Mouse (Mus musculus): ENCODE data around the gene Tcf7l2.
A peak's percentile ranks its signal among the peaks of the same experiment; 100 is the strongest.

The Tcf7l2 gene

DNA sequence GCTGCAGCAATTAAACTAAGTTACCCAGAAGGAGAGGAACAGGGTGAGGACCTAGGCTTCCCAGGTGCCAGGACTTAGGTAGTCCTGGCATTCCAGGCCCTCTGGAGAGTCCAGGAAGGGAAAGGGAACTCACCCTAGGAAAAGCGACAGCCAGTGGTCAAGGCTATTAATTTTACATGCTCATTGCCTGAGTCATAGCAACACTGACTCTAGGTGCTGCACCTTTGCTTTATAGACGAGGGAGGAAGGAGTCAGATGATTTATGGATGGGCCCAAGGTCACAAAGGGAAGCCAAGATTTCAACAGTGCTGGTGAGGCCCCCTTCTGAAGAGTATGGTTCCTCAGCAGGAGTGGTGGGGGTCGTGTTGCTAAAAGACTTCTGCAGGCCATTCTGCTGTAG, 8.6 kb upstream of the Tcf7l2 start:
- DNase-seq, result no peak

DNA sequence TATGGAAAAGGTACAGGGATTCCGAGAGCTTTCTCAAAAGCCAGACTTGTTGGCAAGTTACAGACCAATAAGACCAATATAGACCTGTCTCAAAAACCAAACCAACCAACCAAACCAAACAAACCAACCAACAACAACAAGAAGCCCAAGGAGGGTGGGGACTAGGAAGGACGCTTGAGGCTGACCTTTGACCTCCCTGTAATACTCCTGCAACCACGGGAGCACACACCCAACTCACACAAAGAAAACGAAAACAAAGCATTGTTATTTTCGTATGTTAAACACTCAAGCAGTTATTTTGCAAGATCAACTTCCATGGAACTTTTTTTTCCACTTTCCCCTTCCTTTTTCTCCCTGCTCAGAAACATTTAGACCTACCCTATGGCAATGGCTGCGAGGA, 5.6 kb upstream of the Tcf7l2 start:
- DNase-seq, result no peak

DNA sequence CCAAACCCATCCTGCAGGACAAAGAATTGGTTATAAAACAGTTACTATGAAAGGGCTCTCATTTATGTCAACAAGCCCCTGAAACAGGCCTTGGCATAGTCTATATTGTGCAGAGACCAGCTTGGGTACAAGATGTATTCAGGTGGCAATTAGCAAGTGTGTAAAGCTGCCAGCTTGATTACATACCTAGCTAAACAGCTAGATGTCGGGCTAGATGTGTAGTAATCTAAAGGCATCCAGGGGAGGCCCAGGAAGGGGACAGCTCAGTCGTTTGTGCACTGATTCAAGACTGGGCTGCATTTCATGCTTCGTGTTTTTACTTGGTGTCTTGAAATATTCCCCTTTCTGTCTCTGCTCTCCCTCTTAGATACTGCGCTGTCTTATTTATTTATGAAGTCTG, 1.9 kb upstream of the Tcf7l2 start:
- DNase-seq, result no peak

DNA sequence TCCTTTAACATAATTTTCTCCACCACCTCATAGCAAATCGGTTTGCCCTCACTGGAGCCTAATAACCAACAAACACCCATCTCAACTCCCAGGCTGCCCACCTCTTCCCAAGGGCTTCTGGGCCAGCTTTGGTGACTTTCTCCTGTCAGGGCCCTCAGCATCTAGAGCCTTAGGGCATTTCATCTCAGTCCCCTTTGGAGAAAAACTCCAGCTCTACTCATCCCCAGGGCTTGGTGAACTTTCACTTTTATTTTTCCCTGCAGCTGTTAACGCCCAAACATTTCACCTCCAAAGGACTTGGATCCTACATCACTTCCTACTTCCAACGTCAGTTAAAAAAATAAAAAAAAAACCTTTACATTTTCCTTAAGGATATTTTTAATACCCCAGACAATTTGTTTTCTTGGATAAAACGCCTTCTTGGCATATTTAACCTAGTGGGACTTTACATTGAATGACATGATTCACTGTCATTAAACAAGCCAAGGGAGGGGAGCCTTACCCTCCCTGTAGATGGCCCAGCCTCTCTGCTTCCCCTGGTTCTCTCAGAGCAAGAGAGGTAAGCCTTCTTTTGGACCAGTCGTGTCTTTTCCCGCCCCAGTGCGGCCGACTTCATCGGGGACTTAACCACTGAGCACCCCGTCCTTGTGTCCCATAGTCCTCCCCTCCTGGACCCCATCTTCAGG, 724 bp upstream of the Tcf7l2 start:
- no peak for DNase-seq

DNA sequence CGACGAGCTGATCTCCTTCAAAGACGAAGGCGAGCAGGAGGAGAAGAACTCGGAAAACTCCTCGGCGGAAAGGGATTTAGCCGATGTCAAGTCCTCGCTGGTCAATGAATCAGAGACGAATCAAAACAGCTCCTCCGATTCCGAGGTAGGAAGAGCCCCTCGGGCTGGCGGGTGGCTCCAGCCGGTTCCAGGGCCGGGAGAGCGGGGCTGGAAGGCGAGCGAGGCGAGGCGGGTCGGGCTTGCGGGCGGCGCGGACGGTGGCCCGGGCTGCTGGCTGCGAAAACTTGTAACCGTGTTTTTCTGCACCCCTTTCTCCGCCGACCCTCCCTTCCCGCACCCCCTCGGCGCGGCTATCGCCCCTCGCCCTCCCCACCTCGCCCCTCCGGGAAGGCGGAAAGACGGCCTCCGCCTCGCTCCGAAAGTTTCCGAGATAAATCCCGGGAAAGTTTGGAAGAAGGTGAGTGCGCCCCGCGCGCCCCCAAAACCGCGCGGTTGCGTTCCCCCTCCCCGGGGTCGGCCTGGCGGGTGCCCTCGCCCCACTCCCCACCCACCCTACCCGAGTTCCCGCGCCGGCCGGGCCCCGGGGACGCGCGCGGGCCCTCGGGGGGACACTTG, 873 bp downstream of the Tcf7l2 start:
- DNase-seq, result peak in 1 of 2 experiments; percentile 6

DNA sequence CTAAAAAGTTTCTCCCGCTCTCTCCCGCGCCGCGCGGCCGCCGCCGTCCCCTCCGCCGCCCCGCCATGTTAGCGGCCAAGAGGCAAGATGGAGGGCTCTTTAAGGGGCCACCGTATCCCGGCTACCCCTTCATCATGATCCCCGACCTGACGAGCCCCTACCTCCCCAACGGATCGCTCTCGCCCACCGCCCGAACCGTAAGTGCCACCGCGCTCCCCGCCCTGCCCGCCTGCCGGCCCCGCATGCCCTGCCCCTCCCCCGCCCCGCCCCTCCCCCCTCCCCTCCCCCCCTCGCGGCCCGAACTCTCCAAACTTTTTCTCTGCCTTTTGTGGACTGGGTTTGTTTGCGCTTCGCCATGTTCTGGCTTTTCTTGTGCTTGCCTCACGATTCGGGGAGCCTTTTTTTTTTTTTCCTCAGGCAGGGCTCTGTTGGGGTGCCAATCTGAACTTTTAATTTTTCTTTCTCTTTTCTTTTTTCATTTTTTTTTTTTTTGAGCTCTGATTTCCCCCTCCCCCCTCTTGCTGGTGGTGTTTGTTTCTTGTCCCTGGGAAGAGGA, 1.5 kb downstream of the Tcf7l2 start:
- no peak for DNase-seq

DNA sequence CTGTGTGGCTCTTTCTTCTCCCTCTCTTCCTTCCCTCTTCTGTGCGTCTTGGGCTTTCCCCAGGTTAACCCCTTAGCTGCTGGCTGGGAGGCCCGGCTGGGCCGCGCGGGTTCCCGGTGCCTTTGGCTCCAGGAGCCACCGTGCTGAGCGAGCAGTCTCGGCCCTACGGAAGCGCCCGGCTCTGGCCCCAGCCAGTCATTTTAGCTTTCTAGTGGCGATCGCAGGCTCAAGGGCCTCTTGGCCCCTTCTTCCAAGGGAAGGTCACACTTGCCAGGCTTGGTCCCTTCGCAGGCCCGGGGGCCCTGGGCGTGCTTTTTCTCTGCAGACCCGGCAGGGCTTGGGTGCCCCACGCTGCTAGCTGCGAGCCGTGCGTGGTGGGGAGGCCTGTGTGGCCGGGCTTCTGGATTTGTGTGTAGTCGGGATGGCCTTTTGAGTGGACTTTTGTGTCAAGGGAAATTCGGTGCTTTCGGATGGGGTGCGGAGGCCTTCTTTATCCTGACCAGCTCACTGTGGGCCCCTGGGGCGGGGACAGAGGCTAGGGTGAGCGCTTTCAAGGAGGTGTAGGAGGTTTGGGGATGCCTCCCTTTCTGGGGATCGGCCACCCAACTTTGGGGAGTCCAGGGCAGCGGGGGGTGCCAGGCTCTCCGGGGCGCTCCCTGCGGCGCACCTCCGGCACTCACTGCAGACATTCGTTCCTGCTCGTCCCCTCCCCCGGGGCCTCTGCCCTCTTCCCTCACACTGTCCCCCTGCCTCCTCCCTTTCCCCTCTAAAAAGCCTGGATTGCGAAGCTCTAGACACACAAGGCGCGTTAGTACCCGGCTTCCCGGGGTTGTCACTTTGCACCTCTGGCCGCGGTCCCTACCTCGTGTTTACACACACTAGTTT, 2.2 kb downstream of the Tcf7l2 start:
- peak; percentile 10 to 14 for DNase-seq

DNA sequence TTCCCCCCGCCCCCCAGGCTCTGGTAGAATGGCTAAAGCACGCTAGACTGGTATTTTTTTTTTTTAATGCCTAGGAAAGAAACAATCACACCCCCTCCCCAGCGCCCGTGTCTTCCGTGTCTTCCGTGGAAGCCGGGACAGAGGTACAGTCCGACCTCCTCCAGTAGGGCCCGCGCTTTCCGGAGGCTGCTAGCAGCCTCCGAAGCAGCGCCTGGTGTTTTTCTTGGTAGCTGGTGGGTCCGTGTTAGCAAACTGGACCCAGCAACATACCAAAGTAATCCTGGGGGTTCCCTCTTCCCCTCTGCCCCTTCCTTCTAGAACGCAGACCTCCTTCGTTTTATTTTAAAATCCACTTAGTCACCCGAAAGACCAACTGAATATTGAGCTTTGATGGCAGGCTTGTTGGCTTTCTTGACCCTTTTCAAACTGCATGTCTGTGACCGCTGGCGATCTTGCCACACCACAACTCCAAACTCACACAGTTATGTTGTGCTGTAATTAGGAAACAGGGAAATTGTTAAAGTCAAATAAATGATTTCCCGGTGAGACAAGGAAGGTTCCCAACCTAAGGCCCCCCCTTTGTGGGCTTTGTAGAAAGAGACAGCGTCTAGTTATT, 3.1 kb downstream of the Tcf7l2 start:
- DNase-seq, result no peak

DNA sequence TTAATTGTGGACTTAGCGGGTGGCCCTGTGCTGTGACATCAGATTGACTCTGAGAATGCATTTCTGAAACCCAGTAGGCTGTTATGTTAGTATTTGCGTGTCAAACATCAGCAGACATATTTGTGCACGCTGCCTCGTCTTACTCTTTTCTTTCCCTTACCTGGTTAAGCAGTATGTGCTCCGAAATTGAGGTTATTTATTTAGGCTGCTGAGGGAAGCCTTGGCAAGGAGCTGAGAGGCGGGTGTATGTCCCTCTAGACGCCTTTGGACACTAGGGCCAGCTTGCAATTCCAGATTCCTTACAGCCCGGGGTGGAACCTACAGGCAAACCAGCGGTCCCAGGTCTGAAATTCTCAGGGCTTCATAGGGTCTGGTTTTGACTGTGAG, 3.6 kb downstream of the Tcf7l2 start:
- DNase-seq, result no peak

DNA sequence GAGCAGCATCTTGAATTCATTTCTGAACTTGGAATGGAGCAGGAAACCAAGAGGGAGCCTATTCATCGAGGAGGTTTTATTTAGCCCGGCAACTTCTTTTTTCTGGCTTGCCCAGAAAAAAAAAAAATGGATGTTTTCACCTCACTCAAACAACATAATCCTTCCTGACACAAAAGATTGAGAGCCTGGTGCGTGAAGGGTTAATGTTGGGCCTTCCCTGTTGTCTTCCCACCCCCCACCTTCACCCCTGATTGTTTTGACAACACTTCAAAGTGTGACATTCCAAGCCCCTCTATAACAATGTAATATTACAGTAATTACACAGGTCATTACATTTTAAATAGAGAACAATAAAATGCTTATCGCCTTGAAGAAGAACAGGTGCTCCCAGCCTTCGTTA, 4.6 kb downstream of the Tcf7l2 start:
- no peak for DNase-seq

DNA sequence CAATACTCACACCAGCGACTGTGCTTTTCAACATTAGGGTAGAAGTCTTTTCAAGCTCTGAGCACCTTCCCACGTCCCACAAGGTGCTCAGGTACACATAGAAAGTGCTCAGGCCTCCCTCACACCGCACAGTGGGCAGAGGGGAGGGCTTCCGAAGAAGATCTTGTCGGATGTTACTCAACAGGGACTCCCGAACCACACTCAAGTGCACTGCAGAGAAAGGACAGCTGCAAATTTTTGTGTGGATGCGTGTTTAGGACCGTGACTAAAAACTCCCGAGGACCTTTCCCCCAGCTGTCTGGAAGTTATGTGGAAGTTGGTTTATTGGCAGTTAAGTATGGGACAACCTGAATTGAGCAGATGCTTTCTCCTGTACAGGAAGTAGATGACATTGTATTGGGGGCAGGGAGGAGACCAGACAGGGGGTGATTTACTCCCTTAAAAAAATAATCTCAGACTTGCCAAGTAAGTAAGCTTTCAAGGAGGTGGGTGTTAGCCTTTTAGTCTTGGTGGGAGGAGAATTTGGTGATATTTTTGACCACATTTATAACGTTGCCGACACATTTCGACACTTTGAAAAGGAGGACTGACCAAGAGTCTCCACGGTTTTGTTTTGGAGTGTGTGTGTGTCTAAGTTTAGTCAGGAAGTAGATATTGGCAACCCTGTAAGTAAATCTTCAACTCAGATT, 5.8 kb downstream of the Tcf7l2 start:
- DNase-seq, result no peak

DNA sequence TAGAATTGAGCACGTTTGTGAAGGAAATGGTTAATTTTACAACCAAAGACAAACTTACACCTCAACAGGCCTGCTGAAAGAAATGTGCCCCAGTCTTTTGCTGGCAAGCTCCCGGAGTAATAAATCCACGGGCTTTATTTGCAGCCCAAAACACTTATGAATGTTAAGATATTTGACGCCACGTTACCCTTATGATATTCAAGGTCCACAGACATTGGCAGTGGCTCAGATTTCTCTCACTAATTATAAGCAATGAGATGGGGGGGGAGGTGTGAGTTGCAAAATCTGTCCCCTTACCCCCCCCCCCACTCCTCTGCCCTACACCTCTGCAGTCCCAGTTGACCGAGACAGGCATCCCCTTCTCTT, 6.3 kb downstream of the Tcf7l2 start:
- no peak for DNase-seq

DNA sequence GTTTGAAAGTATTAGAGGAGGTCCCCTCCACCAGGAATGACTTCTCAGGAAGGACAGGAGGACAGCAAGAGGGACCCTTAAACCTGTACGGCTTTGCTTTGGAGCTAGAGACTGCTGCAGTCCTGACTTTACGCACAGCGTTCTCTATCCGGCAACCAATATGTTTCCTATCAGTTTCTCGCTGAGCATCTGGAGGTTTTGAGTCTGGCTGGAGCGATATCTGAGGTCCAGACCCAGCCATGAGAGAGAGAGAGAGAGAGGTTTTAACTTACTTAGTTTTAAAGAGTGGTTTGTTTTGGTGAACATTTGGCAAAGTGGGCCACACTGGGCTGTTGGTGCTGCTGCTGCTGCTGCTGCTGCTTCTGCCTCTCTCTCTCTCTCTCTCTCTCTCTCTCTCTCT, 7.2 kb downstream of the Tcf7l2 start:
- DNase-seq, result no peak

DNA sequence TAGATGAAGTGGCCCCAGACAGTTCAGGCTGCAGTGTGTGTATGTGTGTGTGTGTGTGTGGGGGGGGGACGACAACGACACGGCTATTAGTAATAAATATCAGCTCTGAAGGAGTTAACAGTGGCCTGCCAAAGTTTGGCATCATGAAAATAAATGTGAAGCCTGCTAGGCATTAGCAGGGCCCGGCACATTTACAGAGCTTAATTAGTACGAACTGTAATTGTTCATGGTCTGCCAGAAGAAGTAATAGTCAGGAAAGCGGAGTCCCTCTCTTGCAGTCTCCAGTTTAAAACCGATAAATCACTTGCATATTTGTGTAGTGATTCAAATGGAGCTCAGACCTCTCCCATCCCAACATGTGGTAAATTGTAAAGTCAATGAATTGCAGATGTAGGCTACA, 7.9 kb downstream of the Tcf7l2 start:
- DNase-seq, result no peak

DNA sequence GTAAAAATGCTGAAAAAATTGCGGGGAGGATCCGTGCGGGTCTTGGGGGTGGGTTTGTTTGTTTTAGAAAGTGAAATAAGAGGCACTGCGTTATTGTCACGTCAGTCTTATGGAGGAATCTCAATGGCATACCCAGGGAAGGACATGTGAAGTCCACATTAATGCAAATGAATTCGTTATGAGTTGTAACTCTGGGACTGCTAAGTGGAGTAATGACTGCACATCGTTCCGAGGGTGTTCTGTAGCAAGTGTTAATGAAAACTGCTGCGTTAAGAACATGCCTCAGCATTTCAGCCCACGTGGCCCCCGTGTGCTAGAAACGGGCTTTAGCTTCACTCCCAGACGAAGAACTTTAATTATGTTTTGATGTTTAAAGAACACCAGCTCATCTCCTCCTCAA, 8.4 kb downstream of the Tcf7l2 start:
- DNase-seq, result no peak

DNA sequence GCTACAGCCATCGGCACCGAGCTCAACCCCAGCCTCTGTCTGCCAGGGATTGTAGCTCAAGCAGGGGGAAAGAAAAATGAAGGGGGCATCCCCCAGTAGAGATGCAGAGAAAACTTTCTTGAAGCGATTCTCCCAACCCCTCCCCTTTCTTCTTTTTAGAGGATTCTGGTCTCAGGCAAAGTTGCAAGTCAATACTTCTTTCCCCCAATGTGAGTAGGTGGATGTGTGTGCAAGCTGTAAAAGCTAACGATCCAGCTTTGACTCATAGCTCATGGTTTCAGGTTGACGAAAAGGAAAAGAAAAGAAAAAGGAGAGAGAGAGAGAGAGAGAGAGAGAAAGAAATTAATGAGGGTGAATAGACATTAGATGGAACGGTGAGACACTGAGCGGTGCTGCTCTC, 8.8 kb downstream of the Tcf7l2 start:
- DNase-seq, result no peak

DNA sequence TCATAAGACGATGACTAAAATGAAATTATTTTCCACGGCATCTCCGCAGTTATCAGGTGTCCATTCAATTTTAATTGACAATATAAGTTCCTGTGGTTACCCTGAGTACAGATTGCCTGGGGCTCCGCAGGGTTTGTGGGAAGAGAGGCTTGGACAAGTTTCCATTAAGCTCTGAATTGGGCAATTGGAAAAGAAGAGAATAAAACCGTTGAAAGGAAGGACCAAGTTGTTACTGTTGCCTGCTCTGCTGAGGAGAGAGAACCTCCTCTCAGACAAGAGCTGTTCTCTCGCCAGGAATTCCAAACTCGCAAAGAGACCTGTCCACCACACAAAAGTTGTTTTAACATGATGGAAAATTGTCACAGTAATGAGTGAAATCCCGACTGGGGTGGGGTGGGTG, 11.2 kb downstream of the Tcf7l2 start:
- no peak for DNase-seq

DNA sequence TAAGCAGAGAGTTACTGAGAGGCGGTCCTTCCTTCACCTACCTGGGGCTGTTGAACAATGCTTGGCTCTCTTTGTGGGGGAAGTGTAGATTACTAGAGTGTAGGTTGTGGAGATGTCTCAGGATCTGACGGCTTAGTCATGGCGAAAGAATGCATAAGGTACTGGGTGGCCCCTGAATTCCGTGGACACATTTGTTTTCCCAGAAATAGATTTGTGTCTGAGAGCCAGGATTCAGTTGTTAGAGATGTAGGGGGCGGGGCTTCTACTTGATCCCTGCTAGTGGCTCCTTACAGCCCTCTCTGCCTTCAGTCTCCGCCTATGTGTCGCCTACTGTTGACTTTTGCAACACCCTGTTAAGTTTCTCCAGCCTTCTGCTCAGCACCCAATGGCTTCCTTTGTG, 12.7 kb downstream of the Tcf7l2 start:
- no peak for DNase-seq

DNA sequence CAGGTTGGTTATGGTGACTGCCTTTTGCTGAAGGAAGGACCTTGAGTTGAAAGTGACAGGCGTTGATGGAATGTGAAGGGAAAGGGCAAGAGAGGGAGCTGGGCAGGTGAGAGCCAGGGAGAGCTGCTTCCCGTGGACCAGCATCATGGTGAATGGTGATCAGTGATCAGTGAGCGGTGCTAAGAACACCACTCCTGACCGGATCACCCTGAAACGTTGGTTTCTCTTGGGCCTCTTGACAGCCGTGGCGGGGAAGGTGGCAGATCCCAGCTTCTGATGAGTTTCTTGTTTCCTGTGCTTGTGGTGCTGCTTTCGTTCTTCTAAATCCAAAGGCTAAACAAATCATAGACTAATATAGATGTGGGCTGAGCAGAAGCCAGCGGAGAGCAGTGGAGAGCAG, 13.8 kb downstream of the Tcf7l2 start:
- DNase-seq, result no peak

DNA sequence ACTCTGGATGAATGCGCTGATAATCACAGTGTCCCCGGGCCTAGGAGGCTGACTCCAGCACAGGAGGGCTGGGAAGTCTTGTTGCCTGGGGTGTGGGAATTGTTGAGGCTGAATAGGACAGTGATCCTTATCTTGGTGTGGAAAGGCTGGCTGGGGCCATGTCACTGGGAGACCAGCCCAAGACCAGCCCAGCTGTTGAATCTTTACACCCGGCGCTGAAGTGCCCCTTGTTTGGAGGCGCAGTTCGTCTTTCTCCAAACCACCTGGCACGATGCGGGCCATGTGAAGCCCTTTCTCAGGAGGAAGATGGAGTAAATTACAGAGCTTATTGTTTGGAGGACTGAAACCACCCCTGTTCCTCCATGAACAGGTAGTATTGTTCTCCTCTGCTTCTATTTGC, 15.1 kb downstream of the Tcf7l2 start:
- DNase-seq, result no peak

DNA sequence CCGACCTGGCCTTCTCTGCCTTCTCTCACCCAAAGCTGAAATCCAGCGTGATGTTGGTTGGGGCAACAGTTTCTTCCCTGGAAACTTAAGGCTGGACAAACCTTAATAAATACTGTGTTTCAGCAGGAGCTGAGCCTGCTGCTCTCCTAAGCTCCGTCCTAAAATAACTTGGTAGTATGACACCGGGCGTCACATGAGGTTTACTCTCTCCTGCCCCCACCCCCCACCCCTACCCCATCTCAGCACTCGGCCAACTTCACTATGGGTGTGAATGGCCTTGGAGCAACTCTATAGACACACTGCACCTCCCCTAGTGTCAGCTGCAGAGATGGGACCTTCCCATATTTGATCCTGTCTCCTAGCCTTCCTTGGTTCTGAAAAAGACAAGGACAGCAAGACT, 15.8 kb downstream of the Tcf7l2 start:
- no peak for DNase-seq

DNA sequence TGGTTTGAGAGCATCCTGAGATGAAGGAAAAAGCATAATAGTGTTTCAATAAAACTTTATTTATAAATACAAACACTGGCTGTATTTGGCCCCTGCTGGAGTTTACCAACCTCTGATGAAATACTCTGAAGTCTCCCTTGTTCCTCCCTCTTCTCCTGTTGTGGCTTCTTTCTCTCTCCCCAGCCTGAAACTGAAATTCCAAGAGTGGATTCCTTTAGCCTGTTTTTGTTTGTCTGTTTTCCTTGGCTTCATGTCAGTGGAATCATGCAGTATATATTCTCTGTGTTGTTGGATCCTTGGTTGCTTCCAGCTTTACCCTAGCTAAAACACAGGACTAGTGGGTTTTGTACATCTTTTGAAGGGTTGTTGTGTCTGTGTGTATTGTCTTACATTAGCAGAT, 16.5 kb downstream of the Tcf7l2 start:
- DNase-seq, result no peak

DNA sequence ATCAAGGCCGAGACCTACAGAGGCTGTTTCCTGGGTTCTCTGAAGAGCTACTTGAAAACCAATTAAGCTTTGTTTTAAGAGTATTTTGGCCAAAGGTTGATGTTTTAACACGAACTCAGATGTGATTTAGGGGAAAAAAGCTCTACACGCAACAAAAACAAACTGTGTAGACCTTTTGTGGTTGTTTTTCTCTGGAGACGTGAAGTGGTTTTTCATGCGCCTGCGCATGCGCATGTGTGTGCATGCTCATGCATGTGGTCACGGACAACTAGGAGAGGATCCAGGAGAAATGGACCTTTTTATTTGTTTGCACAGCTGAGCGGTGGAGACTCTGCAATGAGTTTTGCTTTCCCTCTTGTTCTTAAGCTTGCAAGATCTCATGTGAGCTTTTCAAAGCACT, 17.4 kb downstream of the Tcf7l2 start:
- DNase-seq, result no peak
